Mouse (Mus musculus): ENCODE results near the gene Sez6. TPM values are rescaled to one million over a fixed set of nuclear protein-coding genes. Genes with fewer than 3 reads are reported as not detected.
A peak's percentile ranks its signal among the peaks of the same experiment; 100 is the strongest.

Sez6 gene
- total RNA-seq, 2 experiments from 2014 or later, result 148 to 153 TPM

GRCm38 (mm10) chr11:77981609-77982440 lies 51.2 kb downstream of the Sez6 start:
- DNase-seq, result peak; percentile 94 to 96

GRCm38 (mm10) chr11:77982441-77982905 lies 51.9 kb downstream of the Sez6 start, which contains the start of gene Phf12:
TSS of gene Phf12 (plus strand) at chr11:77982754.
- peak; percentile 100 for DNase-seq

GRCm38 (mm10) chr11:77983191-77983936 lies 52.8 kb downstream of the Sez6 start:
- peak; percentile 48 to 58 for DNase-seq

DNA sequence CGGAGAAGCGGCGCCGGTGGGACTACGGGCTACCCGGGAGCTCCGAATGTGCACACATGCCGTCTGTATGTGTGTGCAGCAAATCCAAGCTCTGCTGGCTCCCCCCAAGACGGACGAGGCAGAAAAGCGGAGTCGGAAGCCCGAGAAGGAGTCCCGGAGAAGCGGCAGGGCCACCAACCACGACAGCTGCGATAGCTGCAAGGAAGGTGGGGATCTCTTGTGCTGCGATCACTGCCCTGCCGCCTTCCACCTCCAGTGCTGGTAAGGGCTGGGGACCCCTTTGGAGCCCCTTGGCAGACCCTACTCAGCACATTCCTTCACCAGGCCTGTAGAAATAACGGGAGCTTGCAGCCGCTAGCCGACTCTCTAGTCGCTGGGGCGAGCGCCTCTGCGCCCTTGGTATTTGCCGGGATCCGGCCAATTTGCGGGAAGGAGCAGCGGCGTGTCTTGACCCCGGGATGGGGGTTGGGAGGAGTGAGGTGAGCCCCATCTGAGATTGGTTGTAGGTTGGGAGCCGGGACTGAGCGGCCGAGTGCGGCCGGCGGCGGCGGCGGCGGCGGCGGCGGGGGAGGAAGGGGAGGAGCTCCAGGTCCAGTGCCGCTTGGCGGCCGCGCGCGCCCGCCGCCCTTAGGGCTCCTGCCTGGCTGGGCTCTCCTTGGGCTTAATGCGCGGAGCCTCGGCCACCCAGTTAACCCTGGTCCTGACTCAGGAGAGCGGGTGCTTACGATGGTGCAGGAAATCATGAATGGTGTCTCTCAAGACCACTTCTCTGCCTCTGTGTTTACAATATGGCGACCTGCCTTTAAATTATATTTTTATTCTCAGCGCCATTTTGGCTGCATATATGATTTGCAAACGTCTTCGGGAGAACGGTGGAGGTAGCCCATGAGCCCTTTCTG lies 53.6 kb downstream of the Sez6 start:
- DNase-seq, result peak; percentile 62 to 66

GRCm38 (mm10) chr11:77984836-77985231 lies 54.2 kb downstream of the Sez6 start:
- DNase-seq, result peak; percentile 61 to 65

DNA sequence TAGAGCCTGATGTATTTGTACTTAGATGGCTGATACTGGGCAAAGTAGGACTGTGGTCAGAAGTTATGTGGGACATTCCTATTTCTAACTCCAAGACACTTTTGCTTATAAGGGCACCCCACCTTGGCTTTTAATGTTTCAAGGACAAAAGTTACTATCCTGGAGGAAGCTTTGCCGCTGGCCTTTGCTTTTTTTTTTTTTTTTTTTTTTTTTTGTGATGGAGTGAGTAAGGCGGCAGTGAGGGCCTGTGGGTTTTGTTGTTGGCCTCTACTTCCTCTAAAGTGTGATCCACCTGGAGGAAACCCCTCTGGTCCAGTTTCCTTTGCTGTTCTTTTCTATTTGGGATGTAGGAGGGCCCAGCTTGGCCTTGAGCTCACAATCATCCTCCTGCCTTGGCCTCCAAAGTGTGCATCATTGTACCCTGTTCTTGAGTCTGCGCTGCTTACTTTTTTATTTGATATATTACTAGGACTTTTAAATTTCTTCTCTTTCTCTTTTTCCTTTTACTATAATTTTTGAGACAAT lies 55.0 kb downstream of the Sez6 start:
- DNase-seq, result no peak

DNA sequence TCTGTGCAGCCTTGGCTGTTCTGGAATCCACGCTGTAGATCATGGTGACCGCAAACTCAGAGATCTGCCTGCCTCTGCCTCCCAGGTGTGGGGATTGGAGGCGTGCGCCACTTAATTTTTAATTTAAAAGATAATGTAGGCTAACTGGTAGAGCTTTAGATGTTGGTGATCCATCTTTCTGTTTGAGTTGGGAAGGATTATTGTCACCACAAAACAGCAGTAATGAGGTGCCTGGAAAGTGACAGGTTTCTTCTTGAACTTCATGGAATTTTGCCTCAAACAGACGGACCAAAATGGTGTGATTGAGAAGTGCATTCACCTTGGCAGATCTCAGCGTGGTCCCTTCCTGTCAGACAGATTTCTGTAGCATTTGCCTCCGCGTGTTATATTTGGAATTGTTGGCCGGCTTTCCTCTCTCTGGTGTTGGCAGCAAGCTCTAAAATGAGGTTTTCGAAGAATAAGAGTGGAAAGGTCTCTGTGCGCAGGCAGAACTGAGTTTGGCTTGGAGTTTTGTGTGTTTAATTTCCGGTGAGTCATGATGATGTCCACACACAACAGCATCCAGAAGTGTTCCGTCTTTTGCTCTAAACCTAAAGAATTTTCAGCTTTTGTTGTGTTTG lies 58.6 kb downstream of the Sez6 start:
- DNase-seq, result no peak

DNA sequence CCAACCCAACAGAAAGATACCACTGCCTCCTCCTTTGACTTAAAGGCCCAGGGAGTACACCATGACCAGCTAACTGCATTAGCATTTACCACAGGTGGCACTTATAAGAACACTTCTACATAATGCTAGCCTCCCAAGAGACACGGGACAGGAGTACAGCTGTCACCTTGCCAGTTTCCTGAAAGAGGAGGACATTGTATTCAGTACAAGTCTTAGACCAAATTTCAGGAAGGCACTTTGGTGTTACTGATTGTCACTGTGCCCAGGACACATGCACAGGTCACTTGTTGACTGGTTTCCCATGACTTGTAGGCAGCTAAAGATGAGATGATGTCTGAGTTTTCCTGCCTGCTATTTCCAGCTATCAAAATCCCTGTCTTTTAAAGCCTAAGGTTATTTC lies 65.0 kb downstream of the Sez6 start:
- DNase-seq, result no peak

DNA sequence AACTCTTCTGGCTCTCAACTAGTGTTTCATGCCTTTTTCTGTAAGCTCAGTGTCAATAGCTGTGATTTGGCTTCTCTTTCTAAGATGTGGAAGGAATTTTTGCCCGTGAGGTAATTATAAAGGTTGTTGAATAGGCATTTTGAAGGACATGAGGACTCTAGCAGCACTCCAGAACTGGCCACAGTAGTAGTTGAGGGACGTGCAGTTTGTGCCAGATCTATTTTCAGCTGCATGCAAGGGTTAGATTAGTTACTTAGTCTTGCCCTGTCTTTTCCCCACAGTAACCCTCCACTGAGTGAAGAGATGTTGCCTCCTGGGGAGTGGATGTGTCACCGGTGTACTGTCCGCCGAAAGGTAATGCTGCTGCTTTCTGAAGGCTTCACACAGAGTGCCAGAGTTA lies 75.8 kb downstream of the Sez6 start:
- DNase-seq, result no peak

DNA sequence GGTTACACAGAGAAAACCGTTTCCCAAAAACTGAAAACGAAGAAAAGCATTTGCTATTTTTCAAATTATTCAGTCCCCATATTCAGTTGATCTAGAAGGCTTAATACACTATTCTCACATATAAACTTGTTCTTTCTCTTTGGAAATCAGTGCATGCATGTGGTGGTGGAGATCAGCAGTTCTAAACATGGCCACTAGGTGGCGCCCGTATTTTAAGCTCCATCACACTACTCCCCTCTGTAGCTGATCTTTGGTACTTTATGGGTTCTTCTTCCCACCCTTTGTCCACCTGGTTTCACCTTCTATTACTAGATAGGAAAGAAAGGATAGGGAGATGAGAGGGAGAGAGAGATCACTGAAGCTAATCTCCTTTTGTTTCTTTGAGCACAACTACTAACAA lies 89.1 kb downstream of the Sez6 start:
- DNase-seq, result peak; percentile 51 to 65

DNA sequence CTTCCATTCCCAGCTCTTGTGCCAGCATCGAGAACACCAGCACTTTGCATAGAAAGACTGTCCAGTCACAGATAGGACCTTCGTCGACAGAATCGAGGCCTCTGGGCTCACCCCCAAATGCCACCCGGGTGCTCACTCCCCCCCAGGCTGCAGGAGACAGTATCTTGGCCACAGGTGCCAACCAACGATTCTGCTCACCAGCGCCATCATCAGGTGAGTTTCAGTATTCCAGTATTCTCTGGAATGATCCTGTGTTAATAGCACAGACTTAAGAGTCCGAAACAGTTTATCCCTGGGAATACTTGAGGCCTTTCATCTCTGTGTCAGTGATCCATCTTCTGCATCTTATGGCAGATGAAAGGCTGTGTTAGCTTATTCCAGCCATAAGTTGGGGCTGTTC lies 93.0 kb downstream of the Sez6 start:
- DNase-seq, result no peak

Other genes with a start within 250 kb of the Sez6 start
- 10 to 100 TPM; 84.8 to 92.9 TPM for gene Nufip2, start 244.6 kb upstream of the Sez6 start, total RNA-seq (2021)
- not detected for gene Cryba1, start 205.5 kb upstream of the Sez6 start, total RNA-seq (2021)
- gene Myo18a, start 167.6 kb upstream of the Sez6 start, total RNA-seq (2021), result 100 to 1,000 TPM; 136 to 158 TPM
- not detected for gene Gm10277, start 143.1 kb upstream of the Sez6 start, total RNA-seq (2021)
- 1 to 10 TPM; 1.3 to 1.7 TPM for gene Pipox, start 36.7 kb upstream of the Sez6 start, total RNA-seq (2021)
- gene Phf12, start 52.0 kb downstream of the Sez6 start, total RNA-seq (2021), result 10 to 100 TPM; 48.3 to 51.2 TPM
- 1 to 10 TPM; 4.5 to 6.2 TPM for gene Dhrs13, start 101.5 kb downstream of the Sez6 start, total RNA-seq (2021)
- 10 to 100 TPM; 71.8 to 74.3 TPM for gene Flot2, start 107.1 kb downstream of the Sez6 start, total RNA-seq (2021)
- 10 to 100 TPM; 19.8 to 21.2 TPM for gene Eral1, start 149.6 kb downstream of the Sez6 start, total RNA-seq (2021)
- 10 to 100 TPM; 29.5 to 33.0 TPM for gene Fam222b, start 163.9 kb downstream of the Sez6 start, total RNA-seq (2021)
- gene Traf4, start 234.8 kb downstream of the Sez6 start, total RNA-seq (2021), result 10 to 100 TPM; 10.9 to 15.0 TPM
- gene Nek8, start 245.9 kb downstream of the Sez6 start, total RNA-seq (2021), result 1 to 10 TPM; 2.4 to 2.5 TPM
- 10 to 100 TPM; 22.3 to 24.0 TPM for gene Tlcd1, start 245.9 kb downstream of the Sez6 start, total RNA-seq (2021)